Mouse (Mus musculus) spleen, adult 2 months (tissue): ENCODE results near the gene Rmdn2.

Source experiments
- CTCF ChIP-seq: fragments of 200-500 bp; IDR thresholded peaks from 2 replicates; pipeline ENCODE4 v1.5.1; 2011; ENCODE audit warnings: mild to moderate bottlenecking, inconsistent platforms; ENCODE audit not compliant: insufficient read depth, insufficient read length, insufficient replicate concordance; ENCODE audit errors: extremely low read depth
- POLR2A ChIP-seq: fragments of 200-500 bp; IDR thresholded peaks from 2 replicates; pipeline ENCODE4 v1.6.1; 2011; ENCODE audit warnings: low read depth, low read length, inconsistent platforms

DNA sequence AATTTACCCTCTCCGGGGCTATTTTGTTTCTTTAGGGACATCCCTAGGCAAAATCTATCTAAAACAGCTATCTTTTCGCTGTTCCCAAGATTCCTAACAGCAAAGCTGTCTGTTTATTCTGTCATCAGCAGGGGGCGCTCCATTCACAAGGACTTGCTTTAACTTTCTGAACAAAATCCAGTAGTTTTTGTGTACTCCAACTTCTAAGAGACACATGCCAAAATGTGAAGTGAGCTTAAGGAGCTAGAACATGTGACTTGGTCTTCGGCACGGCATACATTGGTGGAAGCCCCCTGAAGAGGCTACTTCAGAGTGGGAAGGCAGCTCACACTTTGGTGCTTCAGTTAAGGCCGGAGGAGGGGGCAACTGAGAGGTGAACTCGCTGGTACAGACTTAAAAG lies 49.7 kb downstream of the Rmdn2 start:
- TF ChIP-seq CTCF (peak; percentile 15; the same call in 1 of the 2 replicates), POLR2A (no peak)
